Mouse (Mus musculus) CD4-positive, CD25-positive, alpha-beta regulatory T cell, adult 2 months (primary cell): ENCODE results near the gene Dclk2.

ENCODE experiments used
- DNase-seq: peaks from one replicate; pipeline ENCODE4 v3.0.0-alpha.2; 2012; ENCODE audit warnings: low read depth, low spot score

The Dclk2 gene

GRCm38 (mm10) chr3:86759834-86760233, 160.8 kb downstream of the Dclk2 start:
- DNase-seq: no peak

- no peak for DNase-seq
Measured at GRCm38 (mm10) chr3:86759383-86759782, 161.3 kb downstream of the Dclk2 start.

GRCm38 (mm10) chr3:86758727-86759126, 161.9 kb downstream of the Dclk2 start:
- DNase-seq: peak; percentile 21

- DNase-seq: no peak
Measured at GRCm38 (mm10) chr3:86756548-86756947, 164.1 kb downstream of the Dclk2 start.

GRCm38 (mm10) chr3:86754595-86755557, 165.8 kb downstream of the Dclk2 start:
- no peak for DNase-seq

- DNase-seq: no peak
Measured at GRCm38 (mm10) chr3:86754178-86754577, 166.5 kb downstream of the Dclk2 start.

- DNase-seq: no peak
Measured at GRCm38 (mm10) chr3:86750652-86751051, 170.0 kb downstream of the Dclk2 start.

- DNase-seq: no peak
Measured at GRCm38 (mm10) chr3:86745769-86746512, 174.7 kb downstream of the Dclk2 start.

- no peak for DNase-seq
Measured at GRCm38 (mm10) chr3:86745348-86745747, 175.3 kb downstream of the Dclk2 start.

GRCm38 (mm10) chr3:86739745-86740144, 180.9 kb downstream of the Dclk2 start:
- no peak for DNase-seq

GRCm38 (mm10) chr3:86738831-86739230, 181.8 kb downstream of the Dclk2 start:
- no peak for DNase-seq
